Mouse (Mus musculus): ENCODE measurements around the gene Pip5k1b. TPM values are rescaled to one million over a fixed set of nuclear protein-coding genes. Genes with fewer than 3 reads are reported as not detected.

The Pip5k1b gene
- polyA plus RNA-seq, 1 experiment from 2014 or later, result 2.4 TPM

DNA sequence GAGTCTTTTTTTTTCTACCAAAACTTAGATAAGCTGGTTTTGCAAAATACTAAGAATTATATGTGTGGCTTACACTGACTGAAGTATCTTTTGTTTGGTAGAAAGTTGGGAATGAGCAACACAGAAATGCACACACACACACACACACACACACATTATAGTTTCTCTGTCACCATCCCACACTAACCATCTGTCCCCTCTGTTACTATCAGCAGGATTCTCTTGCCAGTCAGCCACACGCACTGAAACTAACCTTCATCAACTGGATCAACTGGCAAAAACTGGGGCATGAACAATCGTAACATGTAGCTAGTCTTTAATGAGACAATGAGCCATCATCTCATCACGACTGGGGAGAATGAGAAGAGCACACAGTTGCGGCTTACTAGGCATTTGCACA lies 187.9 kb downstream of the Pip5k1b start:
- WGBS, result 90% methylated on average over 4 of the region's 4 CpGs
- no peaks in the 10 kb centered on the region for H3K27me3 ChIP-seq (ENCODE audit: low read depth, poor library complexity, severe bottlenecking)
- no peak overlapping the region for H3K4me3 ChIP-seq
- H3K9me3 ChIP-seq (replicated peaks), result no peaks in the 10 kb centered on the region
- no peak for DNase-seq (ENCODE audit: low spot score)
- no peaks in the 10 kb centered on the region for H3K36me3 ChIP-seq
- no peak overlapping the region for H3K27ac ChIP-seq (replicated peaks)
- peaks cover 16% of the 10 kb centered on the region for H3K4me1 ChIP-seq

DNA sequence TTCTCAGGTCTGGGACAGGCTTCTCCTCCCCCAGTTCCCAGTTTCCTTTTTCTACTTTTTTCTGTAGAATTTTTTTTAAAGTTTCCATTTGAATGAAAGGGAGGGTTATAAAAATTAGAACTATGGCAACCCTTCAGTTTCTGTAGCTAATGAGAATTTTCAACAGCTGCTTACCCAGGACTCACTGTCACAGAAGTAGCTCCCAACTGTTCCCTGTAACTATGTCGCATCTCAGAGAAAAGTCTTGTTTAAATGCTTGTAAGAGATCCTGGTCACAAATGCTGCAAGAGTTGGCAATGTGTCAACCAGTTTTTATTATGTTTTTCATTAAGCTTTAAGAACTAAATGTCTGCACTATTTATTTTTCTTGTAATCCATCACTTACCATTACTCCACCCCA lies 188.9 kb downstream of the Pip5k1b start:
- H3K27ac ChIP-seq (replicated peaks), result no peak overlapping the region

DNA sequence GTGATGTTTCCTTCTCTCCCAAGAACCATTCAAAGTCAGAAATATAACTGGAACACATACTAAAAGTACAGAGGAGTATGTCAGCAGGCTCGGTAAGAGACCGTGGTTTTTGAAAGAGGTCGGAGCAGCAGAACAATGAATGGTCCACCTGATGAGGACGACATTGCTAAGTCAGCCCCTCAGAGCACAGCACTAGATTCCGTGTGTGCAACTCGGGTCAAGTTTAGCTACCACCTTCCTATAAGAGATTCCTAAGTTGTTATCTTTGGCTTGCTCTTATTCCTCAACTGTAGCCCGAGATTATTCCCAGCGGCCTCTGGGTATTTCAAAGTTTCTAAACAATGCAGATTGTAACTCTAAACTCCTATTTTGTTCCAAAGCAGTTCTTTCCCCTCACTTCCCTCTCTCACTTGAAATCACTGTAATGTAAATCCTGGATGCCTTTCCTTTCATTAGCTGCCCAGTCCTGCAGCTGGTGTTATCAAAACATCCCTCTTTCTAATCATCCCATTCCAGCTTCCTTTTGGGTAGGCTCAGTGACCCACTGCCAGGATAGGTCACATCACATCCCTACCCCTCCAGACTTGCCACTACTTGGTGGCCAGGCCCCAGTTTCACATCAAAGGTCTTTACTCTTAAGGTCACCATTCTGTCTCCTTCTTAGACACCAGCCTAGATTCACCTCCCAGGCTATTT lies 192.9 kb downstream of the Pip5k1b start:
- no peak overlapping the region for H3K4me3 ChIP-seq
- DNase-seq (ENCODE audit: low spot score), result no peak
- H3K9me3 ChIP-seq (replicated peaks), result no peaks in the 10 kb centered on the region
- H3K36me3 ChIP-seq, result no peaks in the 10 kb centered on the region
- H3K4me1 ChIP-seq, result peaks cover 4% of the 10 kb centered on the region; the same call in 1 of the 2 replicates
- no peaks in the 10 kb centered on the region for H3K27me3 ChIP-seq (ENCODE audit: low read depth, poor library complexity, severe bottlenecking)
- no peak overlapping the region for H3K27ac ChIP-seq (replicated peaks)
- WGBS, result 66% methylated on average over 8 of the region's 8 CpGs

More for the DNA sequence above, 188.9 kb downstream of the Pip5k1b start:
- no peaks in the 10 kb centered on the region for H3K36me3 ChIP-seq
- peaks cover 6% of the 10 kb centered on the region for H3K4me1 ChIP-seq
- H3K9me3 ChIP-seq (replicated peaks), result no peaks in the 10 kb centered on the region
- H3K4me3 ChIP-seq, result no peak overlapping the region
- WGBS, result 87% methylated on average over 1 of the region's 1 CpGs
- DNase-seq (ENCODE audit: low spot score), result no peak
- H3K27me3 ChIP-seq (ENCODE audit: low read depth, poor library complexity, severe bottlenecking), result no peaks in the 10 kb centered on the region

DNA sequence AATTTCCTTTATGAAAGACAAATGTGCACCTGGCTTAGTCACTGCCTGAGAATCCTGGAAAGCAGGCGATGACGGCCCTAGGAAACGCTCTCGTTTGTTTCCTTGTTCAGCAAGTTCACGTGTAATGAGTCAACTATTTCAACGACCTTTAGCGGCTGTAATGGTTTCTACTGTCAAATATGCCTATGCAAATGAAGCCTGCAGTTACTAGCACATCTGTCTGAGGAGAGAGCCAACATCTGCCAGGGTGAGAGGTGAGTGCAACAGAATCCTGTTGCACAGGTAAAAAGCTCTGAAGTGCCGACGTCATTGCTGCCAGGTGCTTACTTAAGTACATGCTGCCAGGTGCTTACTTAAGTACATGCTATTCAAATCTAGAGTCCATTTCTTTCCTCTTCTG lies 196.4 kb downstream of the Pip5k1b start:
- no peaks in the 10 kb centered on the region for H3K36me3 ChIP-seq

DNA sequence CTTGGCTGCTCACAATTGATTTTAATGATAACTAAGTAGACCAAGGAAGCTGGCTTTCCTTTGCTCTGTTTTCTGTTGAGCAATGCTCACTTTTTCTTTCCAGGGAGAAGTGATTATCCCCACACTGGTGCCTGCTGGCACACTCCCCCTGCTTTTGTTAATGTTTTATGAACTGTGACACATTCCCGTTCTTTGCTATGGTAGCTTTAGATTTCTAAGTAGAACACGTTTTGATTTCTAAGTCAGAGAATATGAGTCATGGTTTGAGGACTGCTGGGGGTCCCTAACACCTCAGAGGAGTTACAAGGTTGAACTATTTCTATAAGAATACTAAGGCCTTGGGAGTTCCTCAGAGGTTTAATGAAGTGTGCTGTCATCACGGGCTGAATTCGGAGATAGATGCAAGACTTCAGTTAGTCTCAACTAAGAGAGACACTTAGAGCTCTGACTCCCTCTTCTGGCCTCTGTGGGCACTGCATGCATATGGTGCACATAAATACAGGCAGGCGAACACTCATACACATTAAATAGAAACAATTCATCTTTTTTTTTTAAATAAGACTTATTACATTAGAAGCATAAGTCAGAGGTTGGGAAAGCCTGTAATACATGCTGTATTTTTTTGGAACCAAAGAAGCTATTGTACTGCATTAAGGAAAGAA lies 203.2 kb downstream of the Pip5k1b start:
- H3K4me3 ChIP-seq, result no peak overlapping the region
- 84% methylated on average over 5 of the region's 5 CpGs for WGBS
- H3K9me3 ChIP-seq (replicated peaks), result peaks cover 8% of the 10 kb centered on the region; the same call in 1 of the 2 replicates
- no peaks in the 10 kb centered on the region for H3K4me1 ChIP-seq
- 0 out of 2 replicates have a peak, but pooled peaks cover 4% of the 10 kb centered on the region for H3K36me3 ChIP-seq
- DNase-seq (ENCODE audit: low spot score), result no peak
- H3K27ac ChIP-seq (replicated peaks), result no peak overlapping the region
- no peaks in the 10 kb centered on the region for H3K27me3 ChIP-seq (ENCODE audit: low read depth, poor library complexity, severe bottlenecking)

More for the DNA sequence above, 196.4 kb downstream of the Pip5k1b start:
- Histone ChIP-seq H3K4me3 (no peak overlapping the region), H3K4me1 (peaks cover 4% of the 10 kb centered on the region; the same call in 1 of the 2 replicates), H3K27me3 (ENCODE audit: low read depth, poor library complexity, severe bottlenecking) (no peaks in the 10 kb centered on the region), H3K9me3 (replicated peaks) (no peaks in the 10 kb centered on the region), H3K27ac (replicated peaks) (no peak overlapping the region)
- WGBS, result 94% methylated on average over 9 of the region's 9 CpGs
- no peak for DNase-seq (ENCODE audit: low spot score)

GRCm38 (mm10) chr19:24344501-24344900 lies 211.2 kb downstream of the Pip5k1b start:
- H3K9me3 ChIP-seq (replicated peaks), result no peaks in the 10 kb centered on the region
- no peak for DNase-seq (ENCODE audit: low spot score)
- no peak overlapping the region for H3K4me3 ChIP-seq
- no peaks in the 10 kb centered on the region for H3K27me3 ChIP-seq (ENCODE audit: low read depth, poor library complexity, severe bottlenecking)
- 92% methylated on average over 8 of the region's 8 CpGs for WGBS
- H3K36me3 ChIP-seq, result no peaks in the 10 kb centered on the region
- no peaks in the 10 kb centered on the region for H3K4me1 ChIP-seq
- no peak overlapping the region for H3K27ac ChIP-seq (replicated peaks)

DNA sequence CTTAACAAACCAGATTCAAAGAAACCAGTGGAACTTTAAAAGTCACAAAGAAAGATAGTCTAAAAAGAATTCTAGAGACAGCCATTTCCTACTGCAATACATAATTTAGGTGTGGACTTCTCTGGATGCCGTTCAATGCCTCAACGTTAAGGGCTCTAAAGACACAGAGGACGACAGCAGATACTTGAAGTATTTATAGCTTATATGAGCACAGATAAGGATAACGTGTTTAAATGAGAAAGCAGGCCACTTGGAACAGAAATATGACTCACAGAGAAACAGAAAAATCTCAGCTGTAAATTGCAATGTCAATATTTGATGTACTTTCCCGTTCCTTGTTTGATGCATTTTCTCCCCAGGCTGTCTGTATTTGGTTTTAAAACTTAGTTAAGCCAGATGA lies 212.9 kb downstream of the Pip5k1b start:
- Histone ChIP-seq H3K4me3 (no peak overlapping the region), H3K9me3 (replicated peaks) (no peaks in the 10 kb centered on the region), H3K36me3 (no peaks in the 10 kb centered on the region), H3K27me3 (ENCODE audit: low read depth, poor library complexity, severe bottlenecking) (no peaks in the 10 kb centered on the region), H3K27ac (replicated peaks) (no peak overlapping the region), H3K4me1 (no peaks in the 10 kb centered on the region)
- DNase-seq (ENCODE audit: low spot score), result no peak
- 87% methylated on average over 5 of the region's 5 CpGs for WGBS

- H3K27ac ChIP-seq (replicated peaks), result no peak overlapping the region
- no peaks in the 10 kb centered on the region for H3K36me3 ChIP-seq
- H3K9me3 ChIP-seq (replicated peaks), result no peaks in the 10 kb centered on the region
- no peaks in the 10 kb centered on the region for H3K4me1 ChIP-seq
- no peak overlapping the region for H3K4me3 ChIP-seq
- WGBS, result 74% methylated on average over 12 of the region's 12 CpGs
- no peak for DNase-seq (ENCODE audit: low spot score)
- H3K27me3 ChIP-seq (ENCODE audit: low read depth, poor library complexity, severe bottlenecking), result no peaks in the 10 kb centered on the region
Measured at GRCm38 (mm10) chr19:24336370-24337076, 219.1 kb downstream of the Pip5k1b start.

DNA sequence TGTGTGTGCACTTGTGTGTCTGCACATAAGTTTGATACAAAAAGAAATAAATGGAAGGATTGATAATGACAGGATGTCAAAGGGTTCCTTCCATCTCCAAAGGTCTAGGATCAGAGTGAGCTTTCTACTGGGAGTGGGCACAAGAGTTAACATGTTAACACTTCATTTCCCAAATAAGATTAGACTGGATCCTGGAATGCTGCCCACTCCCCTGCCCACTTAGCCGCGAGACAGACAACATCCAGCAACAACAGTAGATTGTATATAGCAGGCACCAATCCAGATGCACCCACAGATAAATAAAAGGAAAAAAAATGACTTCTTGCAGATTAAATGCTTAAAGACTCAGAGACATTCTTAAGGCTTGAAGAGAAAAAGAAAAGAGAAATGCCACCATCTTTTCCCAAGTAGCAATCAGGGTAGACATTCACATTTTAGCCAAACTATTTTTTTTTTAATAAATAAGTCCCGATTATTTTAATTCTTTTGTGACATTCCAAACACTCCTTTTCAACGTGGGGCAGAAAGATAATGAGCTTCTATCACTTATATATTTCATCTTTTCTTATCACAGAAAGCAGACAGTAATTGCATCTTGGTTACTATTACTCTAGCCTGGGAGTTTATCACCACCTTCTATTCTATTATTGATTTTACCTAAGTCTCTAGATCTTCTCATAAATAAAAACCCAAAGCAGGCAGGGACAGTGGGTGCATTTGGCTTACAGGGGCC lies 219.9 kb downstream of the Pip5k1b start:
- no peak overlapping the region for H3K4me3 ChIP-seq
- H3K4me1 ChIP-seq, result no peaks in the 10 kb centered on the region
- H3K9me3 ChIP-seq (replicated peaks), result no peaks in the 10 kb centered on the region
- DNase-seq (ENCODE audit: low spot score), result no peak
- WGBS, result 72% methylated on average over 4 of the region's 4 CpGs
- H3K36me3 ChIP-seq, result no peaks in the 10 kb centered on the region
- H3K27ac ChIP-seq (replicated peaks), result no peak overlapping the region
- H3K27me3 ChIP-seq (ENCODE audit: low read depth, poor library complexity, severe bottlenecking), result no peaks in the 10 kb centered on the region

DNA sequence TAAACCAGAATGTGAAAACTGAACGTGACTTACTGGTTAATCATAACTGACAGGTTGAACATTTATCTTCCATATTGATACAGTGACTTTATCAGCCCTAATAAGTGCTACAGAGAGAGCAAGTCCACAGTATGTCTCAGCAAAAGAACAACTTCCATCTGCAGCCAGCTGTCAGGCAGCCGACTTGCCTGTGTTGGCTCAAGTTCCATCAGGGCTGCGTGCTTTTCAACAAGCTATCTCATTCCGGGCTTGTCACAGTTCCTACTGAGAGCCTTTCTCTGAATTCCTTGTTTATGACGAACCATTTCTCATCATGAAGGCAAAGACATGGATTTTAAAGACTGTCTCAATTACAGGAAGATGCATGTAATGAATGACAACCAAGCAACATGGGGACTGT lies 222.7 kb downstream of the Pip5k1b start:
- H3K4me3 ChIP-seq, result no peak overlapping the region
- no peaks in the 10 kb centered on the region for H3K9me3 ChIP-seq (replicated peaks)
- H3K4me1 ChIP-seq, result no peaks in the 10 kb centered on the region
- 88% methylated on average over 5 of the region's 5 CpGs for WGBS
- no peak for DNase-seq (ENCODE audit: low spot score)
- no peak overlapping the region for H3K27ac ChIP-seq (replicated peaks)
- H3K27me3 ChIP-seq (ENCODE audit: low read depth, poor library complexity, severe bottlenecking), result no peaks in the 10 kb centered on the region
- no peaks in the 10 kb centered on the region for H3K36me3 ChIP-seq

DNA sequence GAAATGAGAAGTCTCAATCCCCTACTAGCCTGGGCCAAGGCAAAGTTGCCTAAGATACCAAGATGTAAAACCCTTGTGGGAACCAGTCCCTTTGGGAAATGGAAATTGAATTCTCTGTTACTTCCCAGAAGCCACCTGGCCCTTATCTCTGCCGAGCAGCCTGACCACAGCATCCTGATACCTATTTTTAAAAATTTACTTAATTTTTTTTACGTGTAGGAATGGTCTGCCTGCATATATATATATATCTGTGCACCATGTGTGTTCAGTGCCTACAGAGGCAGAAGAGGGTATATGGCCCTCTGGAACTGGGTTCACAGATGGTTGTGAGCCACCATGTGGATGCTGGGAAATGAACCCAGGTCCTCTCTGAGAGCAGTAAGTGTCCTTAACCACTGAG lies 224.4 kb downstream of the Pip5k1b start:
- H3K36me3 ChIP-seq, result no peaks in the 10 kb centered on the region
- no peak overlapping the region for H3K27ac ChIP-seq (replicated peaks)
- 89% methylated on average over 2 of the region's 2 CpGs for WGBS
- no peaks in the 10 kb centered on the region for H3K4me1 ChIP-seq
- DNase-seq (ENCODE audit: low spot score), result no peak
- no peaks in the 10 kb centered on the region for H3K9me3 ChIP-seq (replicated peaks)
- H3K27me3 ChIP-seq (ENCODE audit: low read depth, poor library complexity, severe bottlenecking), result no peaks in the 10 kb centered on the region
- no peak overlapping the region for H3K4me3 ChIP-seq

GRCm38 (mm10) chr19:24330366-24330765 lies 225.3 kb downstream of the Pip5k1b start:
- no peak for DNase-seq (ENCODE audit: low spot score)
- H3K27me3 ChIP-seq (ENCODE audit: low read depth, poor library complexity, severe bottlenecking), result no peaks in the 10 kb centered on the region
- no peaks in the 10 kb centered on the region for H3K9me3 ChIP-seq (replicated peaks)
- H3K27ac ChIP-seq (replicated peaks), result no peak overlapping the region
- no peak overlapping the region for H3K4me3 ChIP-seq
- H3K36me3 ChIP-seq, result no peaks in the 10 kb centered on the region
- 79% methylated on average over 2 of the region's 2 CpGs for WGBS
- H3K4me1 ChIP-seq, result no peaks in the 10 kb centered on the region
